Mouse (Mus musculus) frontal cortex, postnatal 25 days (tissue): Measurements from ENCODE around the gene Psmb5.
"Not testable (repeated sequence)": the region's sequence is repeated elsewhere in the genome, so short reads cannot be mapped to it uniquely, and the experiment has no call there.

ENCODE experiments used
- DNase-seq, 2 experiments: peaks; one replicate each; pipeline ENCODE4 v3.0.0; 2022; ENCODE audit warnings: low spot score in 2 of 2

Psmb5 gene

GRCm38 (mm10) chr14:54630583-54631239, 12.9 kb upstream of the Psmb5 start:
- no peak for DNase-seq

DNA sequence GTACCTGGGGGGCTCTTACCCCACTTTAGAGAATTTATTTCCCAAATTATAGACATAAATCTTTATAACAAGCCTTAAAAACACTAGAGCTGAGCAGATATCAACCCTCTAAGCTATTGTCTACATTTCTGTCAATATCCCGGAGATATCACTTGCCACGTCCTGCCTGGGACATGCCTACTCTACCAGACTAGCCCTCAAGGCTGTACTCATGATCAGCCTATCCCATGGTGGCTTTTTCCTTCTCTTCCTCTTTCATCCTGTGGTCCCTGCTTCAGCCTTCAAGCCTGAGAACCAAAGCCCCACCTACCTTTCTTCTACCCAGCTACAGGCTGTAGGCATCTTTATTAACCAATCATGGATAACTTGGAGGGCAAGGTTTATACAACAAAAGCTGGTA, 12.0 kb upstream of the Psmb5 start:
- no peak for DNase-seq

DNA sequence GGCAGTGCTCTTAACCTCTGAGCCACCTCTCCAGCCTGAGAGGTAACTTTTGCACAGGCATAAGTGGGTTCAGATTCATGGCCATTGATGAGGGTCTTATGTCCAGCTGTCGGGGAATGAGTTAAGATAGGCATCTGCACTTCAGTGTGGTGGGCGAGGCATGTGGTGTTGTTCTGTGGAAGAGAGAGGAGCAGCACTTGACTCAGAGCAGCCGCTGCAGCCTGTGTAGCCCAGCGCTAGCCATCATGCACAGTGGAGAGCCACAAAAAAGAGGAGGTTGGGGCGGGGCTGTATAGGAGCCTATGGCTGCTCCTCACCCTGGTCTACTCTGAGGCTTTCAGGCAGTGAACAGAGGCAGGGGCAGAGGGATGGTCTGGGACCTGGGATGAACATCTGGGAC, 10.3 kb upstream of the Psmb5 start:
- no peak for DNase-seq

DNA sequence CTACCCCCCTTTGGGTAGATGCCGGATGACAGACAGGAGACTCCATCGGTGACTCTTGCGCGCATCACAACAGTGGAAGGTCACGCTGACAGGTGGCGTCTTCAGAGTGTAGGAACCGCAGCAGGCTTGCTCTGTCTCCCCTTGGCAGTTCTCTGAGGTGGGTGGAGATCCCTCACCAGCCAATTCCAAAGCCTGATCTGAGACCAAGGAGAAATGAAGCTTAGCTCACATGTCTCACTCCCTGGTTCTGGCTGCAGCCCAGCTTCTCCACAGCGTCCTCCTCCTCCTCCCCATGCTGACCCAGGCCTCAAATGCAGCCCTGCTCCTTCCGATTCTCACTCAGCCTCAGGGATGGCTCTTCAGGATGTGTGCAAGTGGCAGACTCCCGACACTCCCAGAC, 7.2 kb upstream of the Psmb5 start:
- no peak for DNase-seq

- no peak for DNase-seq
Measured at GRCm38 (mm10) chr14:54623334-54623733, 5.5 kb upstream of the Psmb5 start.

- DNase-seq: no peak
Measured at GRCm38 (mm10) chr14:54621133-54621532, 3.3 kb upstream of the Psmb5 start, which contains the start of gene Psmb11. Psmb11 (plus strand) TSS chr14:54621433.

- no peak for DNase-seq
Measured at GRCm38 (mm10) chr14:54617152-54617896, 498 bp downstream of the Psmb5 start.

- DNase-seq: no peak
Measured at GRCm38 (mm10) chr14:54616226-54616825, 1.5 kb downstream of the Psmb5 start.

- not testable (repeated sequence) for DNase-seq
Measured at GRCm38 (mm10) chr14:54614130-54614529, 3.7 kb downstream of the Psmb5 start.

GRCm38 (mm10) chr14:54610648-54611047, 7.2 kb downstream of the Psmb5 start:
- DNase-seq: no peak

GRCm38 (mm10) chr14:54609962-54610361, 7.9 kb downstream of the Psmb5 start:
- DNase-seq: no peak

- DNase-seq: no peak
Measured at GRCm38 (mm10) chr14:54609245-54609644, 8.6 kb downstream of the Psmb5 start.

DNA sequence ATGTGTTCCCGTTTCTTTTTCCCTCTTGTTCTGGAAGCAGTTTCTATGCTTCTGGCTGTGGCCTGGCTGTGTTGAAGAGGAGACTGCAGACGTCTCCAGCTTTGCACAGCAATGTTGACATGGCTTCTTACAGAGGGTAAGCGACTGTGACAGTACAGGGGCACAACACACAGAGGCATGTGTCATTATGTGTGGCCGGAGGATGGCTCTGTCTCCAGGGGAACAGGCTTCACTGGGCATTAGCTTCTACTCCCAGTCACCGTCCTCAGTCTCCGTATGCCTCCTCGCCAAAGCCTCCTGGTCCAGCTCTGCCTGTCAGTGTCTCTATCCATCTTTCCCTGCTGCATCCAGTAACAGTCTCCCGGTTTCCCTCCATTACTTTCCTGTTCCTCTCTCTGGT, 10.6 kb downstream of the Psmb5 start:
- DNase-seq: no peak

DNA sequence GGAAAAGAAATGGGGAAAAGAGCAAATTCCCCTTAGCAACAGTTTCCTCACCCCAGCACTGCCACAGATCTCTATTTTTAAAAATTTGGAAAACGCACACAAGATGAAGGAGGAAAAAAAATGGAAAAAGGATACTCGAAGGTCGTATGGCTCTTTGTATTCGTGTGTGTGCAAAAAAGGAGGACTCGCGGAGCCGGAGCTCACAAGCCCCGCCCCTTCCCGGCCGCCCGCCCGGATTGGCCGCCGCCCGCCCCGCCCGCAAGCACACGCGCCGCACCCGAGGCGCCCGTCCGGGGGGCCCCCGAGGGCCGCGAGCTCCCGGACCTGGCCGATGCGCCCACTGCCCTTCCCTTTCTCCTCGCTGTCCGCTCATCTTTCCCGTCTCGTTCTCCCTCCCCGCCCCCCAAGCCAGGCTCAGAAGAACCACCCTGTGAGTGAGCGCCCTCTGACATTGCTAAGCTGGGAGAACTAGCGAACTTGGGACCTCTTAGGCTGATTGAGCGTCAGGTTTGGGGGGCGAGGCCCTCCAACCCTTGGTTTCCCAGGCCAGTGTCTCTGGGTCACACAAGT, 12.0 kb downstream of the Psmb5 start, which contains the start of gene 4931414P19Rik:
Gene 4931414P19Rik, minus strand, starts transcription at position 242 of the 570 bp plus-strand sequence.
- DNase-seq: peak in 1 of 2 experiments; percentile 56

- DNase-seq: no peak
Measured at GRCm38 (mm10) chr14:54603686-54604085, 14.1 kb downstream of the Psmb5 start.

- peak; percentile 84 to 92 for DNase-seq
Measured at GRCm38 (mm10) chr14:54603038-54603654, 14.7 kb downstream of the Psmb5 start.

GRCm38 (mm10) chr14:54602613-54603012, 15.2 kb downstream of the Psmb5 start:
- DNase-seq: no peak

DNA sequence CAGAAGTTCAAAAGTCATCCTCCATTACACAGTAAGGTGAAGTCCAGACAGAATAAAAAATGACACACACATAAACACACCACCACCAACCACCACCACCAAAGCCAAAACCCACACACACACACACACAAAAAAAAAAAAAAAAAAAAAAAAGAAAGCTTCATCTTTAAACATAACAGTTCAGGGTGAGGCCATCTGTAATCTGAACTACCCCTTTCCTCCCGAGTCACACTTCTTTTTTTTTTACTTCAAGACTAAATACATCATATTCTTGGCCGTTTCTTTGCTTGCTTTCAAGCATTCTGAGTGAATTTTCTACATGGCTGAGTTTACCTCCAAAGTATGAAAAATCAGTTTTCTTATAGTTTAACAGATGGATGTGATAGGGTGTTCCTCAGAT, 16.2 kb downstream of the Psmb5 start:
- DNase-seq: no peak

DNA sequence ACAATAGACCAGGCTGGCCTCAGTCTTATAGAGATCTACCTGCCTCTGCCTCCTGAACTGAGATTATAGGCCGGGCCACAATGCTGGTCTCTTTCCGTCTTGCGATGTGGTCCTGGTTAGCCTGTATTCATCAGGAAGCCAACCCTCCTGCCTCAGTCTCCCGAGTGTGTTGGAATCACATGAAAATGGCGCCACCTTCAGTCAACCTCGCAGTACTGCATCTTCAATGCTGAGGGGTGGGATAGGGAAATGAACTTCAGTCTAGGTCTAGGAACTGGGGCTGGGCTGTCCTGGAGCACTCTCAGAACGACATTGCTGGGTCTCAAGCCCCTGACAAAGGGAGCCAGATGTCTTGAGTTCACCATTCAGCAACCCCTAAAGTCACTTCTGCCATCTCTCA, 20.7 kb downstream of the Psmb5 start:
- no peak for DNase-seq

GRCm38 (mm10) chr14:54594631-54595414, 23.0 kb downstream of the Psmb5 start:
- no peak for DNase-seq

DNA sequence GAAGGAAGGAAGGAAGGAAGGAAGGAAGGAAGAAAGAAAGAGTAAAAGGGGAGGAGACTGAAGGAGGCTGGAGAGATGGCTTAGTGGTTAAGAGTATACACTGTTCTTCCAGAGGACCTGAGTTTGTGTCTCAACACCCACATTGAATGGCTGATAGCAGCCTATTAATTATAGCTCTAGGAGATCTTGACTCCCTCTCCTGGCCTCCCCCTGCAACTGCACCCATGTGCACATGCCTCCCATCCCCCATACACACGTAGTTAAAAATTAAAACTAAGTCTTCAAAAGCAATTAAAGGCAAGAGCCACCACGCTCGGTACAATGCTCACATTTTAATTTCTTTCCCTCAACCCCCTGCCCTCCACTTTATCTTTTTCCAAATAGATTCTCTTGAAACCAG, 23.8 kb downstream of the Psmb5 start:
- no peak for DNase-seq
